Mouse (Mus musculus) liver, adult 2 months (tissue): ENCODE measurements around the gene Clec4e. TPM values are rescaled to one million over a fixed set of nuclear protein-coding genes. Genes with fewer than 3 reads are reported as not detected.
A peak's percentile ranks its signal among the peaks of the same experiment; 100 is the strongest.
"Not testable (repeated sequence)": the region's sequence is repeated elsewhere in the genome, so short reads cannot be mapped to it uniquely, and the experiment has no call there.

ENCODE experiments used
- DNase-seq: peaks from one replicate; pipeline ENCODE4 v3.0.0-alpha.2; 2011; ENCODE audit warnings: low read depth, low spot score; ENCODE audit errors: extremely low read depth
- H3K27ac ChIP-seq: fragments of 200-500 bp; replicated peaks from 2 replicates; pipeline ENCODE4 v1.5.1; 2012; ENCODE audit warnings: low read depth, mild to moderate bottlenecking, control low read depth, inconsistent platforms, low read length; ENCODE audit not compliant: insufficient read depth
- H3K27me3 ChIP-seq: fragments of 200-500 bp; 2 replicates; pipeline ENCODE4 v1.6.1; 2012; ENCODE audit warnings: mild to moderate bottlenecking, moderate library complexity, low read length, inconsistent platforms; ENCODE audit not compliant: control insufficient read depth, insufficient read depth
- H3K36me3 ChIP-seq: fragments of 200-500 bp; 2 replicates; pipeline ENCODE4 v1.6.1; 2012; ENCODE audit warnings: low read length, inconsistent platforms; ENCODE audit not compliant: control insufficient read depth, insufficient read depth
- H3K4me1 ChIP-seq: fragments of 200-500 bp; 2 replicates; pipeline ENCODE4 v1.6.1; 2011; ENCODE audit warnings: low read length; ENCODE audit not compliant: control insufficient read depth, insufficient read depth
- H3K4me3 ChIP-seq: fragments of 200-500 bp; 2 replicates; pipeline ENCODE4 v1.5.1; 2011; ENCODE audit warnings: low read depth, mild to moderate bottlenecking, control low read depth, low read length, moderate library complexity; ENCODE audit not compliant: insufficient read depth
- H3K79me2 ChIP-seq: fragments of 200-500 bp; 2 replicates; pipeline ENCODE4 v1.6.1; 2012; ENCODE audit warnings: inconsistent platforms, mild to moderate bottlenecking, low read length, moderate library complexity; ENCODE audit not compliant: control insufficient read depth, insufficient read depth
- H3K9ac ChIP-seq: fragments of 200-500 bp; 2 replicates; pipeline ENCODE4 v1.6.1; 2012; ENCODE audit warnings: low read depth, mild to moderate bottlenecking, control low read depth, inconsistent platforms, low read length
- CTCF ChIP-seq: fragments of 200-500 bp; IDR thresholded peaks from 2 replicates; pipeline ENCODE4 v1.5.1; 2011; ENCODE audit warnings: low read depth, low read length, control low read depth
- POLR2A ChIP-seq: fragments of 200-500 bp; IDR thresholded peaks from 2 replicates; pipeline ENCODE4 v1.6.1; 2011; ENCODE audit warnings: low read length, control low read depth; ENCODE audit not compliant: insufficient read depth; ENCODE audit errors: extremely low read depth
- WGBS: fragments of 180-500 bp; shearing (Covaris S2); methylation state at CpG from one replicate; pipeline ENCODE4 v1.1.7; 2018; 5-methylcytosine and 5-hydroxymethylcytosine counted together
- polyA plus RNA-seq: library from polyadenylated mRNA; depleted of rRNA; stranded (reverse); fragments of >200 nt; gene quantifications from 2 replicates; pipeline ENCODE4 v1.2.3, GENCODE M21; 2012
- total RNA-seq: library from RNA; depleted of rRNA; stranded (reverse); fragments of >200 nt; gene quantifications from 2 replicates; pipeline ENCODE4 v1.2.3, GENCODE M21; 2014

Clec4e gene
- total and polyA plus RNA-seq, 2 experiments = 0.09 TPM; not detected in 1

- TF ChIP-seq POLR2A (no peak), CTCF (no peak)
- Histone ChIP-seq H3K4me3 (no peak overlapping the region), H3K9ac (no peak overlapping the region), H3K27ac (no peak overlapping the region), H3K36me3 (no peaks in the 10 kb centered on the region), H3K4me1 (no peaks in the 10 kb centered on the region), H3K79me2 (no peaks in the 10 kb centered on the region), H3K27me3 (no peaks in the 10 kb centered on the region)
- DNase-seq = no peak
- WGBS = 87% methylated on average over 3 of the region's 3 CpGs
These were observed 25.5 kb downstream of the Clec4e start for GRCm38 (mm10) chr6:123264194-123264593.

DNA sequence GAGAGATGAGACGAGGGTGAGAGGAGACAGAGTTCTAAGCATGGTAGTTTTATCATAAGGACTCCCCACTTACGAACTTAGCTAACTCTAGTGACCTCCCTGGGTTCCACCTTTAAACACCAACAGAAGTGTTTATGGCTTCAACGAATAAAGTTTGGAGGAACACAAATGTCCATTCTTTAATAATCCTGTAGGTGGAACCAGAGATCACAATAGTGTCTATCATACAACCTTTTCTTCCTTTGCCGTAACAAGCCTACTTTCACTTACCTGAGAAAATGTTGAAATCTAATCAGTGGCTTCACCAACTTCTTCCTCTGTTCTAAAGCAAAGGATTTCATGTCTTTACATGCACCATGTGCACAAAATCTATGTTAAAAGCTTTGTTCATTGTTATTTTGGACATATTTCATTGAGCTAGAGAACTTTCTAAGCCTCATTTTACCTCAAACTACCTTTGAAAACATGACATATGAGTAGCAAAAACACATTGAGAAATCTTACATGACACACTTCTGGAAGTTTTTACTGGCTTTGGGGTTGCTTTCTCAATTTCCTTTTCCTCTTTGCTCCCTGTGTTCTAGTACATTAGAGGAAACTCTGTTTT is 28.0 kb downstream of the Clec4e start, which contains the start of gene Clec4d:
Gene Clec4d (plus strand): TSS at position 557 of the 607 bp plus-strand sequence.
- WGBS = 64% methylated on average over 4 of the region's 4 CpGs
- Histone ChIP-seq H3K36me3 (no peaks in the 10 kb centered on the region), H3K4me3 (no peak within 1 kb of the TSS), H3K27ac (no peak within 1 kb of the TSS), H3K79me2 (no peaks in the 10 kb centered on the region), H3K4me1 (no peaks in the 10 kb centered on the region), H3K9ac (no peak within 1 kb of the TSS), H3K27me3 (no peaks in the 10 kb centered on the region)
- no peak for DNase-seq
- no peak for TF ChIP-seq POLR2A
- no peak for TF ChIP-seq CTCF

DNA sequence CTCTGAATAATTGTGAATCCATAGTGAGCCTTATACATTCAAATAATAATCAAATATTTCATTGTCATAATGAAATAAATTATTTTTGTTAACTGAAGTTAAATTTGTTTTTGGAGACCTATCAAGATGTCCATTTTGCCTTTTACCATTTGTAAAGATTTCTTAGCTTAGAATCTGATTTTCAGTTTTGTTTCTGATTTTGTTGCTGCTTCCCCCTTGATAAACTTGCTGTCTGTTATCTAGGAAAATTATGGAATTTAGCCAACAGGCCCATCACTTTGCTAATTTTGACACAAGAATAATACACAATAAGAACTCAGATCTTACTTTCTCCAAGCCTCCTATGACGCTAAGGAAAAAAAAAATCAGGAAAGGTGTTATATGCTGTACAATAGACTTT is 28.8 kb downstream of the Clec4e start:
- H3K9ac ChIP-seq = no peak overlapping the region
- H3K79me2 ChIP-seq = no peaks in the 10 kb centered on the region
- no peak overlapping the region for H3K4me3 ChIP-seq
- H3K36me3 ChIP-seq = no peaks in the 10 kb centered on the region
- no peak for DNase-seq
- WGBS = 83% methylated on average over 1 of the region's 1 CpGs
- no peak for TF ChIP-seq POLR2A
- TF ChIP-seq CTCF = no peak
- no peaks in the 10 kb centered on the region for H3K27me3 ChIP-seq
- no peak overlapping the region for H3K27ac ChIP-seq
- no peaks in the 10 kb centered on the region for H3K4me1 ChIP-seq

- 77% methylated on average over 4 of the region's 4 CpGs for WGBS
- H3K27me3 ChIP-seq = no peaks in the 10 kb centered on the region
- TF ChIP-seq CTCF (no peak), POLR2A (no peak)
- H3K4me1 ChIP-seq = no peaks in the 10 kb centered on the region
- H3K4me3 ChIP-seq = no peak overlapping the region
- H3K36me3 ChIP-seq = no peaks in the 10 kb centered on the region
- H3K27ac ChIP-seq = no peak overlapping the region
- no peak overlapping the region for H3K9ac ChIP-seq
- H3K79me2 ChIP-seq = no peaks in the 10 kb centered on the region
- DNase-seq = no peak
These were observed 29.6 kb downstream of the Clec4e start for GRCm38 (mm10) chr6:123259889-123260603.

DNA sequence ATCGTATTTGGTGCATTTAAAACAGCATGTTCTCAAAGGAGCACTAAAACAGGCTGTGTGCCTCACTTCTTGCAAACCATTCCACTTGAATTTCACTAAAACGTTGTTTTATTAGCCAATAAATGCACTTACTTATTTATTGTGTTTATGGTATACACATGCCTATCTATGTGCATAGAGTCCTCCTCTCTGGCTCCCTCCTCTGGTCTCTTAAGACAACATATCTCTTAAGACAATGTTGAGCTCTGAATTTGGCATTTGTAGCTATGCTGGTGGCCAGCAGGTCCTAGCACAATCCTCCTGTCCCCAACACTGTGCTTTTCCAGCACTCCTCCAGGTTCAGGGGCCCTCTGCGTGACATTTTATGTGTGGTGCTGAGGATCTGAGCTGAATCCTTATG is 30.7 kb downstream of the Clec4e start:
- Histone ChIP-seq H3K79me2 (no peaks in the 10 kb centered on the region), H3K4me1 (no peaks in the 10 kb centered on the region), H3K27me3 (no peaks in the 10 kb centered on the region), H3K27ac (no peak overlapping the region), H3K36me3 (no peaks in the 10 kb centered on the region), H3K9ac (no peak overlapping the region), H3K4me3 (no peak overlapping the region)
- no peak for DNase-seq
- TF ChIP-seq POLR2A (no peak), CTCF (no peak)
- 65% methylated on average over 3 of the region's 3 CpGs for WGBS

DNA sequence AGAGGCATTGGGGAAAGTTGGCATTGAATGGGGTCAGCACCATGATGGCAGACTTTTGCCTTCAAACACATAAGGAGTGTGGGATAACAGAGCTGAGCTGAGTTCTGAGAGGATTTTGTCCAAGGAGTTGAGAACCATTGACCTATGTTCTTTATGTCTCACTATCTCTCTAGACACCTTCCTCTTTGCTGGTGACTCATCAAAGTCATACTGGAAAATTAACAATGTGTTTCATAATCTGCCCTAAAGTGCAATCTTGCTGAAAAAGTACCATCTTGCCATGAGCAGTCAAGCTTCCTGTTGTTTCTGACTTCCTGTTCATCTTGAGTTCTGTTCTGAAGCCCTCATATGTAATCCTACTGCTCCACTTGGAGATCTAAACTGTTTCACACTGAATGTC is 36.9 kb downstream of the Clec4e start:
- Histone ChIP-seq H3K36me3 (no peaks in the 10 kb centered on the region), H3K27me3 (no peaks in the 10 kb centered on the region), H3K27ac (no peak overlapping the region), H3K9ac (no peak overlapping the region), H3K4me3 (no peak overlapping the region), H3K79me2 (no peaks in the 10 kb centered on the region), H3K4me1 (no peaks in the 10 kb centered on the region)
- peak; percentile 37 for DNase-seq
- no peak for TF ChIP-seq POLR2A
- TF ChIP-seq CTCF = no peak

DNA sequence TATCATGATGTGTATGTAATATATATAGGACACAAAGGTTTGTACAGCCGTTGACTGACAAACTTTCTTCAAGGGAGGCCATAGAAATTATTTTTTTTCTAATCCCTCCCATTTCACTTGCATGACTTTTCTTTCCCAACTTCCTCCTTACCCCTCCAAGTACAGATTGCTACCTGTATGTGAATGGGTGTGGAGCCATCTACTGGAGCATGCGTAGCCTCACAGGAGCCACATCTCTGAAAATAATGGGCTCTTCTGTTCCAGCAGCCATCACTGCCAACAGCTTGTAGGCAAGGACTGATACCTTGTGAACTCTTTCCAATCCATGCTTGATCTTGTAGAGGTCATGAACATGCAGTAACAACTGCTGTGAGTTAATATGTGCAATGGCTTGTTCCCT is 40.8 kb downstream of the Clec4e start:
- not testable (repeated sequence) for H3K4me1 ChIP-seq, H3K79me2 ChIP-seq, H3K27ac ChIP-seq, H3K27me3 ChIP-seq, H3K9ac ChIP-seq, H3K4me3 ChIP-seq, H3K36me3 ChIP-seq, DNase-seq
- 81% methylated on average over 2 of the region's 2 CpGs for WGBS
